ENCODE assay signal across 18 mouse cellular contexts in the genomic region with DNA sequence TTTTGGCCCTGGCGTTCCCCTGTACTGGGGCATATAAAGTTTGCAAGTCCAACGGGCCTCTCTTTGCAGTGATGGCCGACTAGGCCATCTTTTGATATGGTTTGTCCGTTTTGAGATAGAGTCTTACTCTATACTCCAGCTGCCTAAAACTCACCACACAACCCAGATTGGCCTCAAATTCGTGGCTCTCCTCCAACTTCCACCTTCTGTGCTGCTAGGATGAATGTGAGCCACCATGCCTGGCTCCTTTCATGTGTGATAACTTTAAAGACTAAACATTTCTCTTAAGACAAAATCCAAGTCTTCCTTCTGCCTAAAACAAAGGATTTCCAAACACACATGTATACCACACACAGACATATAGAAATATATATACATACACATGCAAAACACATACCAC.
DNase-seq lines count a peak whose midpoint lies in the region; ATAC-seq and TF ChIP-seq lines count a peak whose summit lies in the region.
"Had no signal": no experiment of that assay in that cellular context is flagged by ENCODE, and none has a peak within 500 bp of the region (broad histone marks: within the 10 kb centered on the region; RNA-seq: fewer than 3 reads in every experiment).

No protein-coding gene starts in this region.

- ATAC-seq in forebrain, embryonic 14.5 days = peak; percentile 54; the same call in 1 of the 2 replicates
- ATAC-seq in midbrain, postnatal 0 days (ENCODE audit: low FRiP score) = no peak

- no peak overlapping the region for H3K27ac ChIP-seq in forebrain, embryonic 14.5 days (ENCODE audit: low read depth, low read length)
- no peak overlapping the region for H3K27ac ChIP-seq in forebrain, embryonic 10.5 days
- no peak overlapping the region for H3K27ac ChIP-seq in midbrain, postnatal 0 days (ENCODE audit: low read depth, low read length)
- H3K27ac ChIP-seq: embryonic facial prominence, embryonic 12.5 days; heart, embryonic 15.5 days; macrophage; midbrain, embryonic 12.5 days had no signal

- H3K4me2 ChIP-seq in forebrain, embryonic 14.5 days (ENCODE audit: low read length) = no peak overlapping the region
- H3K4me2 ChIP-seq in midbrain, postnatal 0 days (ENCODE audit: low read depth, low read length, poor library complexity, severe bottlenecking) = no peak overlapping the region
- H3K4me2 ChIP-seq: embryonic facial prominence, embryonic 12.5 days; heart, embryonic 15.5 days; midbrain, embryonic 12.5 days had no signal

- no peak overlapping the region for H3K9ac ChIP-seq in forebrain, embryonic 14.5 days (ENCODE audit: low read length)
- H3K9ac ChIP-seq in midbrain, postnatal 0 days (replicated peaks; ENCODE audit: low read length, poor library complexity, severe bottlenecking) = no peak overlapping the region
- H3K9ac ChIP-seq: embryonic facial prominence, embryonic 12.5 days; heart, embryonic 15.5 days; midbrain, embryonic 12.5 days had no signal

- DNase-seq in forebrain, embryonic 14.5 days (ENCODE audit: low spot score) = peak; percentile 70
- DNase-seq in forebrain, embryonic 10.5 days (ENCODE audit: extremely low spot score, low spot score) = no peak
- DNase-seq in brain, adult 2 months (ENCODE audit: low read depth, low spot score) = peak; percentile 86
- DNase-seq in frontal cortex, postnatal 36 days (ENCODE audit: low spot score in 2 of 2) = peak; percentile 55 to 85
- DNase-seq in right cerebral cortex, adult 2 months (ENCODE audit: low spot score in 2 of 2) = peak; percentile 65 to 66
- no peak for DNase-seq in thymus, postnatal 4 days
- no peak for DNase-seq in midbrain, postnatal 0 days (ENCODE audit: low spot score)
- no peak for DNase-seq in gastrocnemius, adult 18-20 months (ENCODE audit: low spot score)
- DNase-seq: adrenal gland, adult 2 months; cerebellum, adult 2 months; heart, adult 11 months; kidney, postnatal 4 days; lung, adult 18-20 months; retina, postnatal 1 day had no signal

- no peaks in the 10 kb centered on the region for H3K36me3 ChIP-seq in forebrain, embryonic 14.5 days (ENCODE audit: control insufficient read depth, insufficient read depth, low read length)
- H3K36me3 ChIP-seq in forebrain, embryonic 10.5 days (replicated peaks) = no peaks in the 10 kb centered on the region
- H3K36me3 ChIP-seq in midbrain, postnatal 0 days (ENCODE audit: insufficient read depth, low read length) = no peaks in the 10 kb centered on the region
- H3K36me3 ChIP-seq: embryonic facial prominence, embryonic 12.5 days; heart, embryonic 15.5 days; midbrain, embryonic 12.5 days had no signal

- peaks cover 11% of the 10 kb centered on the region for H3K4me1 ChIP-seq in forebrain, embryonic 14.5 days (ENCODE audit: control insufficient read depth, insufficient read depth, low read length)
- H3K4me1 ChIP-seq in forebrain, embryonic 10.5 days = peaks cover 29% of the 10 kb centered on the region
- H3K4me1 ChIP-seq in midbrain, postnatal 0 days (ENCODE audit: insufficient read depth, low read length) = peaks cover 7% of the 10 kb centered on the region; the same call in 1 of the 2 replicates
- H3K4me1 ChIP-seq: embryonic facial prominence, embryonic 12.5 days; heart, embryonic 15.5 days had no signal

- no peak for TF ChIP-seq CTCF in midbrain, postnatal 0 days (IDR thresholded peaks at IDR 0.05)

- 78% methylated on average over 5 of the region's 5 CpGs for WGBS in forebrain, embryonic 14.5 days
- WGBS in forebrain, embryonic 10.5 days = 89% methylated on average over 5 of the region's 5 CpGs
- WGBS in midbrain, postnatal 0 days = 78% methylated on average over 5 of the region's 5 CpGs

- no peaks in the 10 kb centered on the region for H3K9me3 ChIP-seq in forebrain, embryonic 14.5 days (replicated peaks; ENCODE audit: control insufficient read depth, low read length)
- no peaks in the 10 kb centered on the region for H3K9me3 ChIP-seq in forebrain, embryonic 10.5 days
- no peaks in the 10 kb centered on the region for H3K9me3 ChIP-seq in midbrain, postnatal 0 days (ENCODE audit: low read length)
- H3K9me3 ChIP-seq: embryonic facial prominence, embryonic 12.5 days; heart, embryonic 15.5 days; midbrain, embryonic 12.5 days had no signal

- H3K4me3 ChIP-seq in forebrain, embryonic 14.5 days (ENCODE audit: low read depth, low read length) = no peak overlapping the region
- H3K4me3 ChIP-seq in forebrain, embryonic 10.5 days = no peak overlapping the region
- H3K4me3 ChIP-seq in midbrain, postnatal 0 days (ENCODE audit: low read depth, low read length) = no peak overlapping the region
- H3K4me3 ChIP-seq: embryonic facial prominence, embryonic 12.5 days; heart, embryonic 15.5 days; midbrain, embryonic 12.5 days had no signal

- H3K27me3 ChIP-seq in forebrain, embryonic 14.5 days (replicated peaks; ENCODE audit: control insufficient read depth, insufficient read depth, low read length) = no peaks in the 10 kb centered on the region
- H3K27me3 ChIP-seq in forebrain, embryonic 10.5 days (ENCODE audit: poor library complexity, severe bottlenecking) = no peaks in the 10 kb centered on the region
- no peaks in the 10 kb centered on the region for H3K27me3 ChIP-seq in midbrain, postnatal 0 days (ENCODE audit: insufficient read depth, low read length)

Comparison
In these comparisons a context has a peak if more than half of its experiments do, and no peak if none do; other contexts are left out.
1. DNase-seq: peak in forebrain, embryonic 14.5 days (single experiment), brain, adult 2 months (single experiment), frontal cortex, postnatal 36 days (2 of 2) and right cerebral cortex, adult 2 months (2 of 2); none in forebrain, embryonic 10.5 days (single experiment), thymus, postnatal 4 days (single experiment), midbrain, postnatal 0 days (single experiment) and gastrocnemius, adult 18-20 months (single experiment).